Mouse (Mus musculus): ENCODE results near the gene Sarm1. TPM values are rescaled to one million over a fixed set of nuclear protein-coding genes. Genes with fewer than 3 reads are reported as not detected.

Gene Sarm1
- polyA plus RNA-seq, 1 experiment from 2014 or later, result 20.1 TPM

DNA sequence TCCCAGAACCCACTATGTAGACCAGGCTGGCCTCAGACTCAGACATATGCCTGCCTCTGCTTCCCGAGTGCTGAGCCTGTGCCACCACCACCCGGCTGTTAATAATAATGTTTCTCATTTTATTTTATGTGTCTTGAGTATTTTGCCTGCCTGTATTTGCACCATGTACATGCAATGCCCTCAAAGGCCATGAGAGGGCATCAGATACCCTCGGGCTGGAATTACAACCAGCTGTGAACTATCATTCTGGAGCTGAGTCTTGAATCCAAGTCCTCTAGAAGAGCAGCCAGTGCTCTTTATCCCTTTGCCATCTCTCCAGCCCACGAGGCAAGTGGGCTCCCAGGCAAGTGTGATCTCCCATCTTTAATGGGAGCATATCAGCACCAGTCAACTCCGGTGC lies 42.2 kb downstream of the Sarm1 start:
- Histone ChIP-seq H3K27ac (ENCODE audit: low read depth, low read length) (no peak overlapping the region), H3K4me2 (no peak overlapping the region), H3K27me3 (ENCODE audit: control insufficient read depth, insufficient read depth, low read length) (no peaks in the 10 kb centered on the region), H3K9ac (ENCODE audit: low read length) (no peak overlapping the region), H3K4me1 (ENCODE audit: control insufficient read depth, insufficient read depth, low read length) (no peaks in the 10 kb centered on the region), H3K9me3 (ENCODE audit: control insufficient read depth, low read length) (no peaks in the 10 kb centered on the region), H3K4me3 (ENCODE audit: low read depth, low read length) (no peak overlapping the region), H3K36me3 (ENCODE audit: control insufficient read depth, insufficient read depth, low read length) (no peaks in the 10 kb centered on the region)
- ATAC-seq (ENCODE audit: low FRiP score), result no peak
- no peak for DNase-seq (ENCODE audit: low spot score, missing footprints)
- 44% methylated on average over 5 of the region's 5 CpGs for WGBS

GRCm38 (mm10) chr11:78454276-78454675 lies 43.3 kb downstream of the Sarm1 start:
- WGBS, result 70% methylated on average over 7 of the region's 7 CpGs
- Histone ChIP-seq H3K9me3 (ENCODE audit: control insufficient read depth, low read length) (no peaks in the 10 kb centered on the region), H3K4me3 (ENCODE audit: low read depth, low read length) (no peak overlapping the region), H3K27ac (ENCODE audit: low read depth, low read length) (no peak overlapping the region), H3K4me1 (ENCODE audit: control insufficient read depth, insufficient read depth, low read length) (no peaks in the 10 kb centered on the region), H3K27me3 (ENCODE audit: control insufficient read depth, insufficient read depth, low read length) (no peaks in the 10 kb centered on the region), H3K4me2 (no peak overlapping the region), H3K36me3 (ENCODE audit: control insufficient read depth, insufficient read depth, low read length) (no peaks in the 10 kb centered on the region), H3K9ac (ENCODE audit: low read length) (no peak overlapping the region)
- ATAC-seq (ENCODE audit: low FRiP score) (no peak), DNase-seq (ENCODE audit: low spot score, missing footprints) (no peak)

GRCm38 (mm10) chr11:78453675-78454074 lies 43.9 kb downstream of the Sarm1 start:
- no peak overlapping the region for H3K27ac ChIP-seq (ENCODE audit: low read depth, low read length)
- no peaks in the 10 kb centered on the region for H3K27me3 ChIP-seq (ENCODE audit: control insufficient read depth, insufficient read depth, low read length)
- H3K4me2 ChIP-seq, result no peak overlapping the region
- 7% methylated on average over 4 of the region's 4 CpGs for WGBS
- no peaks in the 10 kb centered on the region for H3K36me3 ChIP-seq (ENCODE audit: control insufficient read depth, insufficient read depth, low read length)
- no peaks in the 10 kb centered on the region for H3K4me1 ChIP-seq (ENCODE audit: control insufficient read depth, insufficient read depth, low read length)
- DNase-seq (ENCODE audit: low spot score, missing footprints), result peak; percentile 89
- ATAC-seq (ENCODE audit: low FRiP score), result no peak
- no peaks in the 10 kb centered on the region for H3K9me3 ChIP-seq (ENCODE audit: control insufficient read depth, low read length)
- no peak overlapping the region for H3K4me3 ChIP-seq (ENCODE audit: low read depth, low read length)
- no peak overlapping the region for H3K9ac ChIP-seq (ENCODE audit: low read length)

- Histone ChIP-seq H3K27ac (ENCODE audit: low read depth, low read length) (no peak overlapping the region), H3K4me2 (no peak overlapping the region), H3K9me3 (ENCODE audit: control insufficient read depth, low read length) (no peaks in the 10 kb centered on the region), H3K4me3 (ENCODE audit: low read depth, low read length) (no peak overlapping the region), H3K36me3 (ENCODE audit: control insufficient read depth, insufficient read depth, low read length) (no peaks in the 10 kb centered on the region), H3K4me1 (ENCODE audit: control insufficient read depth, insufficient read depth, low read length) (no peaks in the 10 kb centered on the region), H3K27me3 (ENCODE audit: control insufficient read depth, insufficient read depth, low read length) (no peaks in the 10 kb centered on the region), H3K9ac (ENCODE audit: low read length) (no peak overlapping the region)
- WGBS, result 63% methylated on average over 2 of the region's 2 CpGs
- no peak for ATAC-seq (ENCODE audit: low FRiP score)
- DNase-seq (ENCODE audit: low spot score, missing footprints), result no peak
Observed at GRCm38 (mm10) chr11:78450337-78450736, 47.2 kb downstream of the Sarm1 start.

DNA sequence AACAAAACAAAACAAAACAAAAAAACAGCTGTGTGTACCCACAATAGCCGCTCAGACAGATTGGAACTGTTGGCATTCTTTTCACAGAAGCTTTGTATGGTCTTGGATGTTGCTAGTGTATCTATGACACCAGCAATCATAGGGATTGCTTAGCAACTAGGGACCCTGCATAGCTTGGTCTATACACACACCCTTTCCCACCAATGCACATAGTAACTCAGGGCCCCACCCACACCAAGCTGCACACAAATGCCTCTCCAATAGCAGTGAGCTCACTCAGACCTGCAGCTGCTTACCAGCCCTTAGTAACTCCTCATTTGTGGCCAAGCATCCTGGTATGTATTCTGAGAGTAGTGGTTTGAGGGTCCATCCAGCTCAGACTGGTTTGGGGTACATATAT lies 49.3 kb downstream of the Sarm1 start:
- 80% methylated on average over 1 of the region's 1 CpGs for WGBS
- H3K4me3 ChIP-seq (ENCODE audit: low read depth, low read length), result no peak overlapping the region
- H3K9me3 ChIP-seq (ENCODE audit: control insufficient read depth, low read length), result no peaks in the 10 kb centered on the region
- H3K36me3 ChIP-seq (ENCODE audit: control insufficient read depth, insufficient read depth, low read length), result no peaks in the 10 kb centered on the region
- no peak for ATAC-seq (ENCODE audit: low FRiP score)
- no peak overlapping the region for H3K27ac ChIP-seq (ENCODE audit: low read depth, low read length)
- DNase-seq (ENCODE audit: low spot score, missing footprints), result no peak
- H3K9ac ChIP-seq (ENCODE audit: low read length), result no peak overlapping the region
- no peak overlapping the region for H3K4me2 ChIP-seq
- H3K27me3 ChIP-seq (ENCODE audit: control insufficient read depth, insufficient read depth, low read length), result no peaks in the 10 kb centered on the region
- no peaks in the 10 kb centered on the region for H3K4me1 ChIP-seq (ENCODE audit: control insufficient read depth, insufficient read depth, low read length)

- no peak for DNase-seq (ENCODE audit: low spot score, missing footprints)
- WGBS, result 70% methylated on average over 3 of the region's 3 CpGs
- no peak overlapping the region for H3K9ac ChIP-seq (ENCODE audit: low read length)
- no peaks in the 10 kb centered on the region for H3K9me3 ChIP-seq (ENCODE audit: control insufficient read depth, low read length)
- H3K4me3 ChIP-seq (ENCODE audit: low read depth, low read length), result no peak overlapping the region
- H3K27ac ChIP-seq (ENCODE audit: low read depth, low read length), result no peak overlapping the region
- H3K36me3 ChIP-seq (ENCODE audit: control insufficient read depth, insufficient read depth, low read length), result no peaks in the 10 kb centered on the region
- no peaks in the 10 kb centered on the region for H3K4me1 ChIP-seq (ENCODE audit: control insufficient read depth, insufficient read depth, low read length)
- no peak for ATAC-seq (ENCODE audit: low FRiP score)
- H3K27me3 ChIP-seq (ENCODE audit: control insufficient read depth, insufficient read depth, low read length), result no peaks in the 10 kb centered on the region
- no peak overlapping the region for H3K4me2 ChIP-seq
Observed at GRCm38 (mm10) chr11:78447168-78447567, 50.4 kb downstream of the Sarm1 start.

- no peak overlapping the region for H3K9ac ChIP-seq (ENCODE audit: low read length)
- H3K9me3 ChIP-seq (ENCODE audit: control insufficient read depth, low read length), result no peaks in the 10 kb centered on the region
- no peaks in the 10 kb centered on the region for H3K4me1 ChIP-seq (ENCODE audit: control insufficient read depth, insufficient read depth, low read length)
- ATAC-seq (ENCODE audit: low FRiP score) (no peak), DNase-seq (ENCODE audit: low spot score, missing footprints) (no peak)
- H3K27ac ChIP-seq (ENCODE audit: low read depth, low read length), result no peak overlapping the region
- H3K36me3 ChIP-seq (ENCODE audit: control insufficient read depth, insufficient read depth, low read length), result no peaks in the 10 kb centered on the region
- no peak overlapping the region for H3K4me2 ChIP-seq
- 79% methylated on average over 5 of the region's 5 CpGs for WGBS
- no peak overlapping the region for H3K4me3 ChIP-seq (ENCODE audit: low read depth, low read length)
- no peaks in the 10 kb centered on the region for H3K27me3 ChIP-seq (ENCODE audit: control insufficient read depth, insufficient read depth, low read length)
Observed at GRCm38 (mm10) chr11:78443115-78443514, 54.4 kb downstream of the Sarm1 start.

DNA sequence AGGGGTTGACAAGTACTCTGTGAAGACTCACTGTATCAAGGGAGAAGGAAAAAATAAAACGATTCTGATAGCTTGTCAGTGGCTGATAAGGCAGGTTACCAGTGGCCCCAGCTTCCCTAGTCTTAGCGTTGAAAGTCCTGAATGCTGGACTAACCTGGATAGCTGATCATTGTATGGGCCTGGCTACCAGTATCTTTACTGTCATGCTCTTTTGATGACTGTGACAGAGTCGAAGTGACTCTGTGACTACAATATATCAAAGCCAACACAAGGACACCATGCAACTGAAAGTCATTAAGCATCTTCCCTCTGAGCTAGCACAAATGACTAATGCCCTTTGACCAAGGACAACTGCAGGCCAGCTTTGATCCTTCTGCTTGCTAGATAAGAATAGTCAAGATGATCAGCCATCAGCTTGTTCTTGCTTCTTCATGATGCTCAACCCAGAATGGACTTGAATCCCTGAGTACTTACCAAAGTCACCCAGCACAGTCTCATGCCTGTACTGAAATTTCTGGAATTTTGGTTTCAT lies 59.1 kb downstream of the Sarm1 start:
- 82% methylated on average over 3 of the region's 3 CpGs for WGBS
- H3K4me3 ChIP-seq (ENCODE audit: low read depth, low read length), result no peak overlapping the region
- H3K4me1 ChIP-seq (ENCODE audit: control insufficient read depth, insufficient read depth, low read length), result peaks cover 4% of the 10 kb centered on the region
- no peaks in the 10 kb centered on the region for H3K9me3 ChIP-seq (ENCODE audit: control insufficient read depth, low read length)
- H3K9ac ChIP-seq (ENCODE audit: low read length), result no peak overlapping the region
- no peak overlapping the region for H3K4me2 ChIP-seq
- no peak overlapping the region for H3K27ac ChIP-seq (ENCODE audit: low read depth, low read length)
- no peak for DNase-seq (ENCODE audit: low spot score, missing footprints)
- ATAC-seq (ENCODE audit: low FRiP score), result no peak
- H3K36me3 ChIP-seq (ENCODE audit: control insufficient read depth, insufficient read depth, low read length), result no peaks in the 10 kb centered on the region
- no peaks in the 10 kb centered on the region for H3K27me3 ChIP-seq (ENCODE audit: control insufficient read depth, insufficient read depth, low read length)

DNA sequence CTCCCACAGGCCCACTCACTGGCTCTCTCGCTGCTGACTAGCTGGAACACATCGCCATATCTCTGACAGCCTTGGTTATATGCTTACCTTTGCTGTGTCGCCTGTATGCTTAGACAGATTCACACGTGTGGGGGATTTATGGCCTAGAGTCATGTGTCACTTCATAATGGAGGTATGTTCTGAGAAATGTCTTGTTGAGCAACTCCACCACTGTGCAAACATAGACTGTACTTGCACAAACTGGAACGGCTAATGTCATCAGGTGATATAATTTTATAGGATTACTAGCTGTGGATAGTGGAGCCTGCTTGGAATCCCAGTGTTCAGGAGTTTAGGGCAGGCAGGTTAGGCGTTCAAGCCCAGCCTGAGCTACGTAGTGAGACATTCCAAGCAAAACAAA lies 60.4 kb downstream of the Sarm1 start:
- no peaks in the 10 kb centered on the region for H3K27me3 ChIP-seq (ENCODE audit: control insufficient read depth, insufficient read depth, low read length)
- ATAC-seq (ENCODE audit: low FRiP score) (no peak), DNase-seq (ENCODE audit: low spot score, missing footprints) (no peak)
- no peak overlapping the region for H3K4me2 ChIP-seq
- no peaks in the 10 kb centered on the region for H3K9me3 ChIP-seq (ENCODE audit: control insufficient read depth, low read length)
- H3K4me3 ChIP-seq (ENCODE audit: low read depth, low read length), result no peak overlapping the region
- no peak overlapping the region for H3K27ac ChIP-seq (ENCODE audit: low read depth, low read length)
- no peaks in the 10 kb centered on the region for H3K36me3 ChIP-seq (ENCODE audit: control insufficient read depth, insufficient read depth, low read length)
- peaks cover 4% of the 10 kb centered on the region for H3K4me1 ChIP-seq (ENCODE audit: control insufficient read depth, insufficient read depth, low read length)
- 92% methylated on average over 7 of the region's 7 CpGs for WGBS
- no peak overlapping the region for H3K9ac ChIP-seq (ENCODE audit: low read length)

Measured in midbrain, embryonic 11.5 days (tissue).